Mouse (Mus musculus) liver, embryonic 14.5 days (tissue): Measurements from ENCODE around the gene Epb41l4b.

ENCODE experiments used
- CTCF ChIP-seq: IDR thresholded peaks from 2 replicates; pipeline ENCODE4 v1.5.1; 2016; ENCODE audit warnings: antibody characterized with exemption, low read depth, control low read depth
- EP300 ChIP-seq: IDR thresholded peaks from 2 replicates; pipeline ENCODE4 v1.6.1; 2016; ENCODE audit warnings: antibody characterized with exemption, low read depth

- TF ChIP-seq CTCF (no peak), EP300 (no peak)
Observed at GRCm38 (mm10) chr4:57070640-57071039, 72.6 kb downstream of the Epb41l4b start.
